Mouse (Mus musculus) limb, embryonic 13.5 days (tissue): Measurements from ENCODE around the gene Ylpm1. TPM values are rescaled to one million over a fixed set of nuclear protein-coding genes. Genes with fewer than 3 reads are reported as not detected.

Source experiments
- ATAC-seq: fragments of 200-750 bp; cut with Nextera tagmentation; 2 replicates; pipeline ENCODE4 v1.8.0; 2017; ENCODE audit warnings: low read depth, moderate number of reproducible peaks, moderate TSS enrichment; ENCODE audit not compliant: low FRiP score
- H3K27ac ChIP-seq: fragments of 300-500 bp; sonication (generic); 2 replicates; pipeline ENCODE4 v1.5.1; 2015; ENCODE audit warnings: inconsistent platforms, mild to moderate bottlenecking, moderate library complexity
- H3K27me3 ChIP-seq: fragments of 300-500 bp; sonication (generic); 2 replicates; pipeline ENCODE4 v1.6.1; 2015; ENCODE audit warnings: mild to moderate bottlenecking, inconsistent platforms
- H3K36me3 ChIP-seq: fragments of 300-500 bp; sonication (generic); 2 replicates; pipeline ENCODE4 v1.6.1; 2015; ENCODE audit warnings: inconsistent platforms, mild to moderate bottlenecking, moderate library complexity
- H3K4me1 ChIP-seq: fragments of 300-500 bp; sonication (generic); 2 replicates; pipeline ENCODE4 v1.6.1; 2015; ENCODE audit warnings: inconsistent platforms
- H3K4me2 ChIP-seq: fragments of 300-500 bp; sonication (generic); replicated peaks from 2 replicates; pipeline ENCODE4 v1.6.1; 2015; ENCODE audit warnings: inconsistent platforms, mild to moderate bottlenecking, moderate library complexity
- H3K4me3 ChIP-seq: fragments of 300-500 bp; sonication (generic); 2 replicates; pipeline ENCODE4 v1.5.1; 2015; ENCODE audit warnings: moderate library complexity, mild to moderate bottlenecking, inconsistent platforms
- H3K9ac ChIP-seq: fragments of 300-500 bp; sonication (generic); 2 replicates; pipeline ENCODE4 v1.6.1; 2015; ENCODE audit warnings: mild to moderate bottlenecking, inconsistent platforms
- H3K9me3 ChIP-seq: fragments of 300-500 bp; sonication (generic); 2 replicates; pipeline ENCODE4 v1.6.1; 2016; ENCODE audit warnings: inconsistent platforms
- WGBS: fragments of 180-500 bp; shearing (Covaris S2); methylation state at CpG from one replicate; pipeline ENCODE4 v1.1.7; 2015; 5-methylcytosine and 5-hydroxymethylcytosine counted together
- polyA plus RNA-seq: library from polyadenylated mRNA; unstranded; fragments of >200 nt; fragmentation: Nextera tagmentation; extraction: Ambion mirVana; gene quantifications from 2 replicates; pipeline ENCODE4 v1.2.1, GENCODE M21; 2015

Gene Ylpm1
- polyA plus RNA-seq, 1 experiment from 2014 or later, result 38.2 TPM

DNA sequence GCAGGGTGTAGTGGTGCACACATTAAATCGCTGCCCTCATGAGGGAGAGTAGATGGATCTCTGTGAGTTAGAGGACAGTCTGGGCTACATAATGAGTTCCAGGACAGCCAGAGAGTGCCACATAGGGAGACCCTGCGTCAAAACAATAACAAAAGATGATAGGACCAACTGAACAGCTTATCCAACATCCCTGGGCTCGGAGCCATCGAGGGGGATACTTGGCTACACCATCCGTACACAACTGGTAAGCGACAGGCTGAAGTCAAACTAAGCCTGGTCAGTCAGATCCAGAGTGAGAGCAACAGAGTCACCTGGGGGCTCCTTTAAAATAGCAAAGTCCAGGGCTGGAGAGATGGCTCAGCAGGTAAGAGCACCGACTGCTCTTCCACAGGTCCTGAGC is 99.7 kb downstream of the Ylpm1 start:
- Histone ChIP-seq H3K9ac (no peak overlapping the region), H3K27ac (no peak overlapping the region; the same call in 1 of the 2 replicates), H3K4me3 (no peak overlapping the region), H3K36me3 (0 out of 2 replicates have a peak, but pooled peaks cover 4% of the 10 kb centered on the region), H3K27me3 (no peaks in the 10 kb centered on the region), H3K4me1 (peaks cover 37% of the 10 kb centered on the region), H3K4me2 (no peak overlapping the region), H3K9me3 (no peaks in the 10 kb centered on the region)
- ATAC-seq, result no peak
- 88% methylated on average over 7 of the region's 7 CpGs for WGBS

GRCm38 (mm10) chr12:85101001-85101400 is 104.9 kb downstream of the Ylpm1 start:
- no peak overlapping the region; the same call in 1 of the 2 replicates for H3K27ac ChIP-seq

DNA sequence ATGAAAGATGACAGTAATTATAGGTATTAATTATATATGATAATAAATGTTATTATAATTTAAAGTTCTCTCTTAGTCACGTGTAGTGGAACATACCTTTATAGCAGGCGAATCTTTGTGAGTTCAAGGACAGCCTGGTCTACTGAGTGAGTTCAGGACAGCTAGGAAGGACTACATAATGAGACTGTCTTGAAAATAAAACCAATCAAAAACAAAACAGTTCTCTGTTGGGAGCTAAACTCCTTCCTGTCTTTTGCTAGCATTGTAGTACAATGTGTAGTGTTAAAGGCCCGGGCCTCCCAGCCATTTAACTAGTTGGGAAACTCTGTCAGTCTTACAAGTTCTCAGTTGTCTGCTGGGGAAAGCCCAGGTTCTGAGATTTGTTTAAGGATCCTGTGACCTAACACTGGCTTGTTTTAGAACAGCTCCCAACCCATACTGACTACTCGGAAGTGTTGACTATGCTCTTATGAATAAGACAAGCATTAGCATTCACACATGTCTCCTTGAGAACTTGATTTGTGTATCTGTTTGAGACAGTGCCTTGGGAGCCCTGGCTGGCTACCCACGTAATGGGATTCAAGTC is 105.5 kb downstream of the Ylpm1 start:
- H3K4me3 ChIP-seq, result no peak overlapping the region
- H3K9me3 ChIP-seq, result no peaks in the 10 kb centered on the region
- no peak for ATAC-seq
- no peaks in the 10 kb centered on the region for H3K27me3 ChIP-seq
- H3K27ac ChIP-seq, result no peak overlapping the region
- WGBS, result 81% methylated on average over 5 of the region's 5 CpGs
- no peaks in the 10 kb centered on the region for H3K36me3 ChIP-seq
- H3K4me1 ChIP-seq, result peaks cover 16% of the 10 kb centered on the region
- no peak overlapping the region for H3K9ac ChIP-seq
- H3K4me2 ChIP-seq, result no peak overlapping the region

More at GRCm38 (mm10) chr12:85101001-85101400, 104.9 kb downstream of the Ylpm1 start:
- Histone ChIP-seq H3K4me2 (no peak overlapping the region), H3K36me3 (no peaks in the 10 kb centered on the region), H3K9me3 (no peaks in the 10 kb centered on the region), H3K27me3 (no peaks in the 10 kb centered on the region), H3K9ac (no peak overlapping the region), H3K4me3 (no peak overlapping the region), H3K4me1 (peaks cover 16% of the 10 kb centered on the region)
- ATAC-seq, result no peak
- 56% methylated on average over 14 of the region's 14 CpGs for WGBS

DNA sequence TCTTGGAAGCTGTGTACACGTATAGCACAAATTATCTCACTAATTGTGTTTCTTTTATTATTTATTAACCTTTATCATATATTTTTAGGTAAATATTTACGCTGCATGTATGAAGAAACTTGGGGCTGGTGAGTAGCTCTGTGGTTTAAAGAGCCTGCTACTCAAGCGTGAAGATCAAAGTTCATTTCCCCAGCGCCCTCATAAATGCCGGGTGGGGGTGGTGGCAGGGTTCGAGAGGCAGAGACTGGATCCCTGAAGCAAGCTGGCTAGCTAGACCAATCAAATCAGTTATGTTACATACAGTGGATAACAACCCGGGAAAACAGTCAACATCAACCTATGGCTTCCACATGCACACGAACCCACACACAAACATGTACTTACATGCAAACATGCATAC is 107.0 kb downstream of the Ylpm1 start:
- ATAC-seq, result no peak

DNA sequence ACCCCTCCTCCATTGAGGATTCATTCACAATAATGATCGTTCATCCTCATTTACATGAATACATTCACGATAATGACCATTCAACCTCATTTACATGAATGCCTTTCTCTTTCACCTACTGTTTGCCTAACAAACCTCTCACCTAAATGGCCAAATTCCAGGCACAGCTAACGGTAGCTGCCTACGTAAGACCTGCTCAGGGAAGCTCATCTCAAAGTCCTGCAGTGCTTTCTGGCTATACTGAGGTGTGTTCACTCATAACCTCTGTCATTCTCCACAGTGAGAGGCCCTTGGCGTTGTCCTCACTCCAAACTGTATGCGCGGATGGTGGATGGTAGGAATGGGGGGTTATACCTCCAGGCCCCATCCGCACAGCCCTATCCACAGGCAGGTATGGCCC is 108.7 kb downstream of the Ylpm1 start:
- ATAC-seq, result no peak
- WGBS, result 86% methylated on average over 8 of the region's 8 CpGs

More for the DNA sequence above, 107.0 kb downstream of the Ylpm1 start:
- Histone ChIP-seq H3K4me2 (no peak overlapping the region), H3K27me3 (no peaks in the 10 kb centered on the region), H3K27ac (no peak overlapping the region), H3K36me3 (no peaks in the 10 kb centered on the region), H3K9ac (no peak overlapping the region), H3K9me3 (no peaks in the 10 kb centered on the region), H3K4me3 (no peak overlapping the region), H3K4me1 (peaks cover 13% of the 10 kb centered on the region)
- WGBS, result 62% methylated on average over 8 of the region's 8 CpGs

DNA sequence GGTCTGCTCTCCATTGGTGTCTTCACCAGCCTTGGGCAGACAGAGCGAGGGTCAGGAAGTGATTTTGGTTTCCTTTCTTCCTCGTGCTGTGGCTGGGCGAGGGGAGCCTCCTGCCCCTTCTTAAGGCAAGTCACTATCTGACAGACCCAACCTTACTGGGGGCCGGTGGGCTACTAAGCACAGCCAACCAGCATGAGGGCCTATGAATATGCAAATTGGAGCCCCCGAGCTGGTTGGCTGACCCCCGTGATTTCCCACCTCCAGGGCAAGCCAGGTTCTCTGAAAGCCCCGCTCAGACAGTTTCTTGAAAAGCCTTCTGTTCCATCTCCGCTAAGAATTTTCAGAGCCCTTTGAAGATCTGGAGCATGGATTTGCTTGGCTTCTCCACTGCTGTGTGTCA is 110.2 kb downstream of the Ylpm1 start:
- WGBS, result 1% methylated on average over 8 of the region's 8 CpGs
- ATAC-seq, result no peak
- H3K36me3 ChIP-seq, result no peaks in the 10 kb centered on the region
- H3K4me2 ChIP-seq, result peak overlapping the region; percentile 52
- H3K9ac ChIP-seq, result peak overlapping the region; percentile 50; the same call in 1 of the 2 replicates
- H3K4me1 ChIP-seq, result peaks cover 20% of the 10 kb centered on the region
- H3K27me3 ChIP-seq, result no peaks in the 10 kb centered on the region
- H3K27ac ChIP-seq, result no peak overlapping the region
- no peaks in the 10 kb centered on the region for H3K9me3 ChIP-seq
- H3K4me3 ChIP-seq, result peak overlapping the region; percentile 20

More for the DNA sequence above, 108.7 kb downstream of the Ylpm1 start:
- Histone ChIP-seq H3K4me2 (no peak overlapping the region), H3K4me1 (peaks cover 20% of the 10 kb centered on the region), H3K4me3 (no peak overlapping the region), H3K36me3 (no peaks in the 10 kb centered on the region), H3K9me3 (no peaks in the 10 kb centered on the region), H3K27me3 (no peaks in the 10 kb centered on the region), H3K9ac (no peak overlapping the region), H3K27ac (no peak overlapping the region)

- 68% methylated on average over 3 of the region's 3 CpGs for WGBS
- Histone ChIP-seq H3K27me3 (no peaks in the 10 kb centered on the region), H3K27ac (no peak overlapping the region), H3K4me1 (peaks cover 41% of the 10 kb centered on the region), H3K36me3 (peaks cover 4% of the 10 kb centered on the region), H3K4me3 (no peak overlapping the region), H3K9ac (no peak overlapping the region), H3K9me3 (no peaks in the 10 kb centered on the region), H3K4me2 (no peak overlapping the region)
- no peak for ATAC-seq
These were observed 112.5 kb downstream of the Ylpm1 start for GRCm38 (mm10) chr12:85108643-85109042.

DNA sequence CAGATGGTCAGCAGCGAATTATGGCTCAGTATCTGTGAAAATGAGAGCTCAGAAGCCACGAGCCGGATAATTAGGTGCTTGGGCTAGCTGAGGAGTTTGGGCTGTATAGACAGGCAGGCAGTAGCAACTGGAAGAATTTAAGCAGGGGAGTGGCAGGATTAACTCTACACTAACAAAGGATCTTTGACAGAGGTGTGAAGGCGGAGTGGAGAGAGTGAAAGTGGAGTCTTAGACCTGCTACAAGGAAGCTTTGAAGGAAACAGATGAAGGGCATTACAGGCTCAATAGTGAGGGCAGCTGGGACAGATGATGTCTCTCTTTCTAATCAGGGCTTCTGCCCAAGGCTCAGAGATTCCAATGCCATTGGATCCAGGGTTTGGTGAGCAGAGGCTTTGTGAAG is 113.3 kb downstream of the Ylpm1 start:
- no peak overlapping the region for H3K27ac ChIP-seq

GRCm38 (mm10) chr12:85110011-85110697 is 114.0 kb downstream of the Ylpm1 start:
- peak; percentile 54; the same call in 1 of the 2 replicates for ATAC-seq
- Histone ChIP-seq H3K4me3 (peak overlapping the region; percentile 98), H3K9me3 (no peaks in the 10 kb centered on the region), H3K27ac (peak overlapping the region; percentile 85), H3K9ac (peak overlapping the region; percentile 97), H3K4me1 (peaks cover 41% of the 10 kb centered on the region), H3K4me2 (peak overlapping the region; percentile 89), H3K36me3 (peaks cover 9% of the 10 kb centered on the region), H3K27me3 (no peaks in the 10 kb centered on the region)
- 15% methylated on average over 18 of the region's 18 CpGs for WGBS

More for the DNA sequence above, 113.3 kb downstream of the Ylpm1 start:
- Histone ChIP-seq H3K9me3 (no peaks in the 10 kb centered on the region), H3K27me3 (no peaks in the 10 kb centered on the region), H3K4me1 (peaks cover 41% of the 10 kb centered on the region), H3K36me3 (peaks cover 4% of the 10 kb centered on the region), H3K9ac (no peak overlapping the region), H3K4me3 (peak overlapping the region; percentile 98; the same call in 1 of the 2 replicates), H3K4me2 (peak overlapping the region; percentile 89)
- WGBS, result 52% methylated on average over 4 of the region's 4 CpGs
- no peak for ATAC-seq

DNA sequence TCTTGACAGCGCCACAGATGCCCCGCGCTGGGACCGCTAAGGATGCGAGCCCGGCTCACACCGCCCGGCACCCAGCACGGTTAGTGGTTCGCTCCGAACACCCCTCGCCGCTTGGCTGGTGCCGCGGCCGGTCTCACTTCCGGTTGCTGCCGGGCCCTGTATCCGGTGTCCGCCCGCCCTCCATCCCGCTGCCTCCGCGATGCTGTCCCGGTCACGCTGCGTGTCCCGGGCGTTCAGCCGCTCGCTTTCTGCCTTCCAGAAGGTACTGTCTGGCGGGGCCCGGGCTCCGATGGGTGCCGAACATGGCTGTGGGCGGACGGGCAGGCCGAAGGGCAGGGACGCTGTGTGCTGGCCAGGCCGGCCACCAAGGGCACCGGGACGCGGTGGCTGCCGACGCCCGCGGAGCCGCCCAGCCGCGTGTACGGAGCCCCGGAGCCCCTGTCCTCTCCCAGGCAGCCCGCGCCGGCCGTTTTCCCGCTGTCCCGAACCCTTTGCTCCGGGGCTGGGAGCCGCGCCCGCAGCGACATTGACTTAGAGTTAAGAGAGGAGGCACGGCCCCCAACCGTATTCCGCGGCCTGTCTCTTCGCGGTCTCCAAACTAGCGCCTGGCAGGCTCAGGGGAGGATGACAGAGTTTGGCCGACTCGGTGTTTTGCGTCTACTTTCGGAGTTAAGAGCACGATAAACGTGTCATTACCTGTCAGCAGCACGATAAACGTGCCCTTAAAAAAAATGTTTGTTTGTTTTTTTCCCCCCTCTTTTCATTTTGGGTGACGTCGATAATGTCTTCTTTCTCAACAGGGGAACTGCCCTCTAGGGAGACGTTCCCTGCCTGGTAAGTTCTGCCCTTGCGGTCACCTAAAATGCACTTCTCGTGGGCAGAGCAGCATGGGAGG is 114.8 kb downstream of the Ylpm1 start, which contains the start of the genes Prox2 and Dlst:
Prox2 (minus strand) TSS at position 62 of the 895 bp plus-strand sequence.
Dlst (plus strand) TSS at position 136 of the 895 bp plus-strand sequence.
- H3K36me3 ChIP-seq, result peaks cover 16% of the 10 kb centered on the region
- WGBS, result under 1% methylated on average over 81 of the region's 83 CpGs
- no peaks in the 10 kb centered on the region for H3K27me3 ChIP-seq
- peak; percentile 93 for ATAC-seq
- H3K9ac ChIP-seq, result peak within 1 kb of the TSS; percentile 97
- H3K9me3 ChIP-seq, result no peaks in the 10 kb centered on the region
- H3K27ac ChIP-seq, result peak within 1 kb of the TSS; percentile 85
- H3K4me2 ChIP-seq, result peak within 1 kb of the TSS; percentile 89
- H3K4me1 ChIP-seq, result peaks cover 41% of the 10 kb centered on the region
- H3K4me3 ChIP-seq, result peak within 1 kb of the TSS; percentile 98

DNA sequence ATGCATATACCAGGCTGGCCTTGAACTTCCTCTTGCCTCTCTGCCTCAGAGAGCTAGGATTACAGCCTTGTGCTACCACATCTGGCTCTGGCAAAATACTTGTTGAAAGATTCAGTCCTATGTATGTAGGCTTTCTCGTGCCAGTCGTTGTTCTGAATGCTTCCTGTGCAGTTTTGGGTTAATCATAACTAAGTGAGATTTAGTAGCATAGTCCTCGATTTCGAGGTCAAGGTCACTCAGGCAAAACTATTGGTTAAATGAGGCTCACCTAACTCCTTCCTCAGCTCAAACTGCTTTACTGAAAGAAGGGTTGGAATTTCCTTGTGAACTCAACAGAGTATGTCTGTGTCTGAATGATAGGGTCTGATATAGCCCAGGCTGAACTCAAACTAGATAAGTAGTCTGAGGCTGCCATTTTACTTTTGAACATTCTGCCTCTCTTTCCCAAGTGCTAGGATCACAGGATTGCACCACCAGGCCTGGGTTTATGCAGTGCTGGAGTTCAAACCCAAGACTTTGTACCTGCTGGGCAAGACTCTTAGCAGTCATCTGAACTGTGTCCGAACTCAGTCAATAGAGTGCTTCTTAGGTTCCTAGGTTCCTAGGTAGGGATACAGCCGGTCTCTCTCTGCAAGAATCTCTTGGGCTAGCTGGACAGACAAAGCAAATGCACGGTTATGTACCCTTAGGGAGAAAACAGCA is 116.6 kb downstream of the Ylpm1 start:
- H3K9me3 ChIP-seq, result no peaks in the 10 kb centered on the region
- peaks cover 22% of the 10 kb centered on the region for H3K36me3 ChIP-seq
- peak overlapping the region; percentile 89 for H3K4me2 ChIP-seq
- 86% methylated on average over 7 of the region's 7 CpGs for WGBS
- H3K27me3 ChIP-seq, result no peaks in the 10 kb centered on the region
- H3K27ac ChIP-seq, result no peak overlapping the region
- H3K9ac ChIP-seq, result peak overlapping the region; percentile 97; the same call in 1 of the 2 replicates
- H3K4me3 ChIP-seq, result no peak overlapping the region
- peaks cover 33% of the 10 kb centered on the region for H3K4me1 ChIP-seq
- ATAC-seq, result no peak
